Mouse (Mus musculus) heart, embryonic 11.5 days (tissue): ENCODE data around the gene Lsamp. TPM values are rescaled to one million over a fixed set of nuclear protein-coding genes. Genes with fewer than 3 reads are reported as not detected.
"Not testable (repeated sequence)": the region's sequence is repeated elsewhere in the genome, so short reads cannot be mapped to it uniquely, and the experiment has no call there.

Experiments used
- ATAC-seq: fragments of 200-750 bp; cut with Nextera tagmentation; replicated peaks from 2 replicates; pipeline ENCODE4 v1.8.0; 2017; ENCODE audit warnings: moderate library complexity; ENCODE audit not compliant: insufficient number of reproducible peaks, low FRiP score, low TSS enrichment
- H3K27ac ChIP-seq: fragments of 300-500 bp; sonication (generic); 2 replicates; pipeline ENCODE4 v1.5.1; 2014; ENCODE audit warnings: mild to moderate bottlenecking, low read depth, low read length
- H3K27me3 ChIP-seq: fragments of 300-500 bp; sonication (generic); 2 replicates; pipeline ENCODE4 v1.6.1; 2014; ENCODE audit warnings: mild to moderate bottlenecking, low read length, mixed read lengths; ENCODE audit not compliant: control insufficient read depth, insufficient read depth
- H3K36me3 ChIP-seq: fragments of 300-500 bp; sonication (generic); 2 replicates; pipeline ENCODE4 v1.6.1; 2014; ENCODE audit warnings: mild to moderate bottlenecking, low read length, moderate library complexity, mixed read lengths; ENCODE audit not compliant: control insufficient read depth, insufficient read depth
- H3K4me1 ChIP-seq: fragments of 300-500 bp; sonication (generic); 2 replicates; pipeline ENCODE4 v1.6.1; 2014; ENCODE audit warnings: low read length; ENCODE audit not compliant: control insufficient read depth, insufficient read depth
- H3K4me2 ChIP-seq: fragments of 300-500 bp; sonication (generic); 2 replicates; pipeline ENCODE4 v1.6.1; 2014; ENCODE audit warnings: mild to moderate bottlenecking, moderate library complexity
- H3K4me3 ChIP-seq: fragments of 300-500 bp; sonication (generic); 2 replicates; pipeline ENCODE4 v1.5.1; 2014; ENCODE audit warnings: low read depth, low read length
- H3K9ac ChIP-seq: fragments of 300-500 bp; sonication (generic); 2 replicates; pipeline ENCODE4 v1.6.1; 2014; ENCODE audit warnings: mild to moderate bottlenecking, low read depth, low read length, moderate library complexity
- H3K9me3 ChIP-seq: fragments of 300-500 bp; sonication (generic); replicated peaks from 2 replicates; pipeline ENCODE4 v1.6.1; 2016; ENCODE audit warnings: low read length; ENCODE audit not compliant: control insufficient read depth
- WGBS: fragments of 180-500 bp; shearing (Covaris S2); extraction: QIAGEN DNeasy Blood & Tissue Kit; methylation state at CpG from one replicate; pipeline ENCODE4 v1.1.7; 2014; ENCODE audit not compliant: insufficient replicate concordance; 5-methylcytosine and 5-hydroxymethylcytosine counted together
- polyA plus RNA-seq: library from polyadenylated mRNA; unstranded; fragments of >200 nt; fragmentation: Nextera tagmentation; extraction: Ambion mirVana; gene quantifications from 2 replicates; pipeline ENCODE4 v1.2.1, GENCODE M21; 2014

Gene Lsamp
- polyA plus RNA-seq, 1 experiment from 2014 or later = 1.2 TPM

DNA sequence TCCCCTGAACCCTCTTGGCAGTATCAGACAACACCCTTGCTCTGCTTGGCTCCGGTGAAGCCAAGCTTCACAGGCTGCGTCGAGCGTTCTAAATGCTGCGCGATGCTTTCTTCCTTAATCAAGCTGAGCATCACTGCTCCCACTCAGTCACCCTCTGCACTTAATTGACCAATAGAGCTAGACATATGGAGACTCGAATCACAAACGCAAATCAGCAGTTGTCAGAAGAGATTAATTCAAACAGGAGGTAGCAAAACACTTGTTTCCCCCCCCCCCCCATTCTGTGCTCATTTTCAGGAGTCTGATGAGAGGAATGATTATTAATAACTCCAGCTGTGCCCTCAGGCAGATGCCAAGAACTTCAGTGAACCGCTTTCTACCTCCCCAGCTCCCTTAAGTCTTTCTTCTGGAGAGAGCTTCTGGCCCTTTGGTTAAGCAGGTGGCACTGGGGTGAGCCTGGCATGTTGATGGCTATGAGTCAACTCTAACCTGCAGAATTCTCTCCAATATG, 583.3 kb downstream of the Lsamp start:
- Histone ChIP-seq H3K4me1 (no peaks in the 10 kb centered on the region), H3K9ac (no peak overlapping the region), H3K36me3 (no peaks in the 10 kb centered on the region), H3K4me2 (no peak overlapping the region), H3K27me3 (no peaks in the 10 kb centered on the region), H3K4me3 (no peak overlapping the region), H3K27ac (no peak overlapping the region), H3K9me3 (no peaks in the 10 kb centered on the region)
- 84% methylated on average over 9 of the region's 9 CpGs for WGBS
- no peak for ATAC-seq

DNA sequence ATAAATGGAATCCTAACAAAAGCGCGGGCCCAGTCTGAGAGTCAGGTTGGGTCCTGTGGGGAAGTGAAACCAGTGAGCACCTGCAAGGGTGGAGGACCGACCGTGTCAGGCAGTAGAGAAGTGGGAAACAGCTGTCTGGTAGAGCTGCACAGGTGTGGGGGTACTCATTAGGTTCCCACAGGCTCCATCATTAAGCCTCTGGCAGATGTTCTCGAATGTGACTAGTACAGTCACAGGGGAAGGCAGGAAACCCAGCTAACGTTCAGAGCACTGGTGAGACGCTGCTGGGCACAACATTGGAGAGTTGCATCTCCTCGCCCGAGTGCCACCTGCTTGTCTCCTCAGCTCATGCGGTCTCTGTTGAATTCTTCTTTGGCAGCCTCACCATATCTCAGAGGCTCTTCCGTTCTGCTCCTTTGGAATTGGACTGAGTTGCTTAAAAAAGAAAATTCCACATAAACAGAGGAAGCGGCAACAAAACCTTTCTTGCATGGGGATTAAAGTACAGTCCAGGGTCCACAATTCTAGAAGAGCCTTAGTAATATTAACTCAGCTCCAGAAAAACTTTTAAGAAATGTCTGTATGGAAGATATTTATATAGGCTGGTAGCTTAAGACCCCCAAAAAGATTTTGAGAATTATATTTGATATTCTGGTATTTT, 588.1 kb downstream of the Lsamp start:
- H3K9me3 ChIP-seq = no peaks in the 10 kb centered on the region
- no peak overlapping the region for H3K4me3 ChIP-seq
- ATAC-seq = no peak
- no peaks in the 10 kb centered on the region for H3K27me3 ChIP-seq
- H3K4me2 ChIP-seq = no peak overlapping the region
- H3K9ac ChIP-seq = no peak overlapping the region
- H3K4me1 ChIP-seq = no peaks in the 10 kb centered on the region
- WGBS = 80% methylated on average over 12 of the region's 12 CpGs
- no peak overlapping the region for H3K27ac ChIP-seq
- no peaks in the 10 kb centered on the region for H3K36me3 ChIP-seq

- 50% methylated on average over 3 of the region's 3 CpGs for WGBS
- no peak for ATAC-seq
- Histone ChIP-seq H3K4me1 (no peaks in the 10 kb centered on the region), H3K27me3 (no peaks in the 10 kb centered on the region), H3K36me3 (no peaks in the 10 kb centered on the region), H3K9ac (no peak overlapping the region), H3K4me3 (no peak overlapping the region), H3K27ac (no peak overlapping the region), H3K9me3 (no peaks in the 10 kb centered on the region), H3K4me2 (no peak overlapping the region)
Measured at GRCm38 (mm10) chr16:40582076-40582475, 597.9 kb downstream of the Lsamp start.

- H3K4me3 ChIP-seq = no peak overlapping the region
- no peaks in the 10 kb centered on the region for H3K36me3 ChIP-seq
- 83% methylated on average over 6 of the region's 6 CpGs for WGBS
- no peaks in the 10 kb centered on the region for H3K27me3 ChIP-seq
- H3K9me3 ChIP-seq = no peaks in the 10 kb centered on the region
- H3K9ac ChIP-seq = no peak overlapping the region
- H3K4me1 ChIP-seq = no peaks in the 10 kb centered on the region
- no peak for ATAC-seq
- no peak overlapping the region for H3K4me2 ChIP-seq
- no peak overlapping the region for H3K27ac ChIP-seq
Measured at GRCm38 (mm10) chr16:40593161-40593560, 609.0 kb downstream of the Lsamp start.

DNA sequence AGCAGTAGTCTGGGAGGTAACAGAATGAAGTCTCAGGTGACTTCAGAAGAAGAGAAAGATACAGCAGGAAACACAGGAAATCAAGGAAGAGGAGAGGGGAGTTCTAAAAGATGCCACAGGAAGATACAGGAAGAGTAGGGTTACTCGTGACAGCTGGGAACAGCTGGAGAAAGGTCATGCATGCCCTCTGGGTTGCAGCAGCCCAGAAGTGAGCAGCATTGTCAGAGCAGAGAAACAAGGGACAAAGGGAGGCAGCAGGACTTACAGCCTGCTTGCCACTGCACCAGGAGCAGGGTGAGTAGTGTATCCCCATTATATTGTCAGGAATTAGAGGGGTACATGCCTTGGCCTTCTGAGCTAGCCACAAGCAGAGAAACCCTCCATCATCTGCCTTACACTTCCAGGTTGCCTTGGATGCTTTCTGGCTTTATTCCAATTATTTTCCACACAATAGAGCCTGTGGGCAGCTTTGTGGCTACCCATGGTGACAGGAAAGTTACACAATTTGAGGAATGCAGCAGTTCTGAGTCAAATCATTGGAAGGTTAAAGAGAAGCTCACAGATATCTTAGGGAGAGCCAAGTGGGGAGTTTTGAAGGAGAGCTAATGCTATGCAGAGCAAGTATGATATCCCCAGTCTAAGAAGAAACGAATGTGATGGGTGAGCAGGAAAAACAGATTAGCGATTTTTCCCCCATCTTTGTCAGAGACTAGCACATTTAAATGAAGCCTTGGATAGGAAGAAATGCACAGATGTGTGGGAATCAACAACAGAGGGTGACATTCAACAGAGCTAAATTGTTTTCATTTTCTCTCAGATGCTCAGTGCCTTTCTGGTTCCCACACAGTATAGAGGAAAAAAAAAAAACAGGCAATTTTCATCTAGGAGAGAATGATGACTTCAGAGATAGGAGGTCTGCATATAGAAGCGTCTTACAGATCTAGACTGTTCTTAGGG, 617.5 kb downstream of the Lsamp start:
- H3K36me3 ChIP-seq = no peaks in the 10 kb centered on the region
- no peak overlapping the region for H3K27ac ChIP-seq
- H3K9me3 ChIP-seq = no peaks in the 10 kb centered on the region
- no peak overlapping the region for H3K4me2 ChIP-seq
- no peak overlapping the region for H3K9ac ChIP-seq
- H3K4me1 ChIP-seq = no peaks in the 10 kb centered on the region
- no peak for ATAC-seq
- WGBS = 31% methylated on average over 4 of the region's 4 CpGs
- H3K4me3 ChIP-seq = no peak overlapping the region
- no peaks in the 10 kb centered on the region for H3K27me3 ChIP-seq

DNA sequence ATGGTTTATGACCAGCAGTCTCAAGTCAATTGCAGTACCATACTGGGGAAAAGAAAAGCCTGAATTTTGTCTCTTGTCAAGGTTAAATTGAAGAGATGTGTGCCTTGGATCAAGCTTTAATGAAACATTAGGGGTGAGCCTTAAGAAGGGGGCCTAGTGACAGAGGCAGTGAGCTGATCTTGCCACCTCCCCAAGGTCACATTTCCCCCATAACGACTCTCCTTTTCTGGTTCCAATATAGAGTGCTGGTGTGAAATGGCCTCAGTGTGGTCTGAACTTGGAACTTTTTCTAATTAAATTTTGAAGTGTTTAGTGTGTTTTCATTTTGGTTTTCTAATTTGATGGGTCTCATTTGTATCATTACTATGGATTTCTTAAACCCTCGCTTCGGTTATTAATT, 623.3 kb downstream of the Lsamp start:
- Histone ChIP-seq H3K4me2 (no peak overlapping the region), H3K4me3 (no peak overlapping the region), H3K9me3 (no peaks in the 10 kb centered on the region), H3K27me3 (no peaks in the 10 kb centered on the region), H3K36me3 (no peaks in the 10 kb centered on the region), H3K27ac (no peak overlapping the region), H3K4me1 (no peaks in the 10 kb centered on the region), H3K9ac (no peak overlapping the region)
- 81% methylated on average over 3 of the region's 3 CpGs for WGBS
- ATAC-seq = no peak

GRCm38 (mm10) chr16:40616697-40617096, 632.5 kb downstream of the Lsamp start:
- not testable (repeated sequence) for ATAC-seq, H3K4me3 ChIP-seq, H3K36me3 ChIP-seq, H3K27me3 ChIP-seq, H3K9me3 ChIP-seq, H3K9ac ChIP-seq, H3K4me1 ChIP-seq, H3K4me2 ChIP-seq, H3K27ac ChIP-seq
- 19% methylated on average over 1 of the region's 1 CpGs for WGBS

- H3K36me3 ChIP-seq, H3K27ac ChIP-seq, H3K9ac ChIP-seq, H3K27me3 ChIP-seq, H3K4me3 ChIP-seq, ATAC-seq, H3K4me1 ChIP-seq, H3K4me2 ChIP-seq, H3K9me3 ChIP-seq: not testable (repeated sequence)
- WGBS = 55% methylated on average over 7 of the region's 7 CpGs
Measured at GRCm38 (mm10) chr16:40621086-40621485, 636.9 kb downstream of the Lsamp start.
